Mouse (Mus musculus) midbrain, embryonic 12.5 days (tissue): ENCODE results near the gene Cacng3. TPM values are rescaled to one million over a fixed set of nuclear protein-coding genes. Genes with fewer than 3 reads are reported as not detected.
A peak's percentile ranks its signal among the peaks of the same experiment; 100 is the strongest.

Experiments used
- ATAC-seq: fragments of 200-750 bp; cut with Nextera tagmentation; 2 replicates; pipeline ENCODE4 v1.8.0; 2017; ENCODE audit warnings: low read depth, moderate TSS enrichment, moderate library complexity; ENCODE audit not compliant: low FRiP score
- H3K27ac ChIP-seq: fragments of 300-500 bp; sonication (generic); replicated peaks from 2 replicates; pipeline ENCODE4 v1.5.1; 2016; ENCODE audit warnings: mild to moderate bottlenecking
- H3K27me3 ChIP-seq: fragments of 300-500 bp; sonication (generic); 2 replicates; pipeline ENCODE4 v1.6.1; 2016; ENCODE audit warnings: mild to moderate bottlenecking
- H3K36me3 ChIP-seq: fragments of 300-500 bp; sonication (generic); 2 replicates; pipeline ENCODE4 v1.6.1; 2016
- H3K4me1 ChIP-seq: fragments of 300-500 bp; sonication (generic); 2 replicates; pipeline ENCODE4 v1.6.1; 2016
- H3K4me2 ChIP-seq: fragments of 300-500 bp; sonication (generic); replicated peaks from 2 replicates; pipeline ENCODE4 v1.6.1; 2016; ENCODE audit warnings: mild to moderate bottlenecking, moderate library complexity
- H3K4me3 ChIP-seq: fragments of 300-500 bp; sonication (generic); 2 replicates; pipeline ENCODE4 v1.5.1; 2016; ENCODE audit warnings: mild to moderate bottlenecking
- H3K9ac ChIP-seq: fragments of 300-500 bp; sonication (generic); replicated peaks from 2 replicates; pipeline ENCODE4 v1.6.1; 2016; ENCODE audit warnings: mild to moderate bottlenecking, moderate library complexity
- H3K9me3 ChIP-seq: fragments of 300-500 bp; sonication (generic); 2 replicates; pipeline ENCODE4 v1.6.1; 2016; ENCODE audit warnings: mild to moderate bottlenecking
- WGBS: fragments of 180-500 bp; shearing (Covaris S2); methylation state at CpG from one replicate; pipeline ENCODE4 v1.1.7; 2016; 5-methylcytosine and 5-hydroxymethylcytosine counted together
- polyA plus RNA-seq: library from polyadenylated mRNA; unstranded; fragments of >200 nt; fragmentation: Nextera tagmentation; extraction: Ambion mirVana; gene quantifications from 2 replicates; pipeline ENCODE4 v1.2.1, GENCODE M21; 2016

The Cacng3 gene
- polyA plus RNA-seq, 1 experiment from 2014 or later: 1.5 TPM

DNA sequence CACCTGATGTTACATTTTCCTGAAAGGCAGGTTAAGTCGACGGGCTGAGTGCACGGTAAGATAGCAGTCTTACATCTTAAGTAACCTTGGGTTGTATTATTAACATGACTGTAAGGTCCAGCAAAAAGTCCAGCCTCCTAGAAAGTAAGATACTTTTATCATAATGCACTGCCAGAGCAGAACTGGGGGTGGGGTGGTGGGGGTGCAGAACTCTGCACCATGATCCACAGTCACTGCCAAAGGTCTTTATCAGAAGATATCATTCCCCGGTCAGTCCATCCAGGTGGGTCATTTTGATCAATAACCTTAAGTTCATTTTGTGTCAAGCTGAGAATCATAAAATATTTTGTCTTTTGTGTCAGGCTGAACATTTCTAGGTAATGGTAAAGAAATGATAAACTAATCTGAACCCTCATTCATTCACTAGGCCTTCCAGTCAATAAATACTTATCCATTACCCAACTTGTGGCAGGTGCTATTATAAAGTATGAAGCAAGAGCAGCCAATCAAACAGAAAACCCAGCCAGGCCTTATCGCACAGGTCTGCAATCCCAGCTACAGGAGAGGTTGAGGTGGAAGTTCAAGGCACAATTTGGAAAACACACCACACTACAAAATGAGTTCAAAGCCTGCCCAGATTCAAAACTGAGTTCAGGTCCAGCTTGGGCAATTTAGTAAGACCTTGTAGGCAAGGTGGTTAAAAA, 12.7 kb upstream of the Cacng3 start:
- no peaks in the 10 kb centered on the region for H3K4me1 ChIP-seq
- H3K4me3 ChIP-seq: no peak overlapping the region
- no peaks in the 10 kb centered on the region for H3K27me3 ChIP-seq
- no peak overlapping the region for H3K4me2 ChIP-seq
- no peak for ATAC-seq
- no peak overlapping the region for H3K9ac ChIP-seq
- no peaks in the 10 kb centered on the region for H3K36me3 ChIP-seq
- no peak overlapping the region for H3K27ac ChIP-seq
- no peaks in the 10 kb centered on the region for H3K9me3 ChIP-seq
- 94% methylated on average over 5 of the region's 5 CpGs for WGBS

DNA sequence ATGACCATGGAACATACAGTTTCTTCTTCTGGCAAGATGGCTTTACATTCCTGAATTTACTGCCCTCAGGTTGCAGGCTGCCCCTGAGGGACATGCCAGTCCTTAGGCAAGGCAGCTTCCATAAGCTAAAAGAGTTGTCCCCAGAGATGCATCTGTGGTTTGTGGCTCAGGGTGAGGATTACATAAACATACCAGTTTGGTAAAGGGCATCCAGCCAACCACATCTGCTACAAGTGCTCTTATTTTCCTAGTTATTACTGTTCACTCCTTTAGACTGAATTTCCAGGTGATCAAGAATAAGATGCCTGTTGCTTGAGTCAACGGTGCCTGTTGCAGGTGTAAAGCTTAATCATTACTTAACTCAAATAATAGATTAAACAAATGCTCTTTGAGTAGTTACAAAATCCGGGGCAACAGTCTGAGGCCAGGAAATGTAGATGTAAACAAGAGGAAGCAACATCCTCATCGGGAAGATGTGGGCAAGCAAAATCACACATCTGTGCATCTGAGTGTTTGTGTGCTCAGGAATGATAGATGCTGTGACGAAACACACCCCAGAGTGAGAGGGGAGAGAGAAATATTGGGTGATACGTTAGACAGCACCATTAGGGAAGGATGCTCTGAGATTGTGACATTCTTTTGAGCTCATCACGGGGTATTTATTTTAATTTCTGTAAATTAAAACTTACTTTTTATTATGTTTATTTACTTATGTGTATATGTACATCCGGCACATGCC, 4.8 kb upstream of the Cacng3 start:
- H3K4me1 ChIP-seq: no peaks in the 10 kb centered on the region
- no peak overlapping the region for H3K4me2 ChIP-seq
- H3K9me3 ChIP-seq: no peaks in the 10 kb centered on the region
- 84% methylated on average over 7 of the region's 7 CpGs for WGBS
- H3K27me3 ChIP-seq: peaks cover 3% of the 10 kb centered on the region
- H3K9ac ChIP-seq: no peak overlapping the region
- no peak for ATAC-seq
- H3K4me3 ChIP-seq: no peak overlapping the region
- H3K36me3 ChIP-seq: no peaks in the 10 kb centered on the region
- no peak overlapping the region for H3K27ac ChIP-seq

DNA sequence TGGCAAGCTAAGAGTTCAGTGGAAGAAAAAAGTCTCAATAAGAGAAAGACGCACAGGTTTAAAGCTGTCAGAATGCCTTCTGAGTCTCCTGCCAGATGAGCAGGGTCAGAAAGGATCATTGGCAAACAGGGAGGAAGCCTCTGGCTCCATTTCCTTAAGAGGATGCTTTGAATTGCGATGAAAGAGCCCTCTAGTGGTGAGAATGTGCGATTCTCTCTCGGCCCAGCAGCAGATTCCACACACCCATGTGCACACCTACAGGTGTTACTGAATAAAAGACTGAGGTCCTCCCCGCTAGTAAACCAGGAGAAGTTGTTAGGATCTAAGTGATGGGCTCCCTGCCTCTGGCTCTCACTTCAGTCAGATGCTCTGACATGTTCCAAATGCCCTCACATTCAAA, 2.4 kb upstream of the Cacng3 start:
- 27% methylated on average over 5 of the region's 5 CpGs for WGBS
- Histone ChIP-seq H3K4me3 (no peak overlapping the region), H3K4me1 (0 out of 2 replicates have a peak, but pooled peaks cover 3% of the 10 kb centered on the region), H3K27me3 (peaks cover 19% of the 10 kb centered on the region), H3K4me2 (no peak overlapping the region), H3K9ac (no peak overlapping the region), H3K36me3 (no peaks in the 10 kb centered on the region), H3K9me3 (no peaks in the 10 kb centered on the region), H3K27ac (no peak overlapping the region)
- ATAC-seq: no peak

DNA sequence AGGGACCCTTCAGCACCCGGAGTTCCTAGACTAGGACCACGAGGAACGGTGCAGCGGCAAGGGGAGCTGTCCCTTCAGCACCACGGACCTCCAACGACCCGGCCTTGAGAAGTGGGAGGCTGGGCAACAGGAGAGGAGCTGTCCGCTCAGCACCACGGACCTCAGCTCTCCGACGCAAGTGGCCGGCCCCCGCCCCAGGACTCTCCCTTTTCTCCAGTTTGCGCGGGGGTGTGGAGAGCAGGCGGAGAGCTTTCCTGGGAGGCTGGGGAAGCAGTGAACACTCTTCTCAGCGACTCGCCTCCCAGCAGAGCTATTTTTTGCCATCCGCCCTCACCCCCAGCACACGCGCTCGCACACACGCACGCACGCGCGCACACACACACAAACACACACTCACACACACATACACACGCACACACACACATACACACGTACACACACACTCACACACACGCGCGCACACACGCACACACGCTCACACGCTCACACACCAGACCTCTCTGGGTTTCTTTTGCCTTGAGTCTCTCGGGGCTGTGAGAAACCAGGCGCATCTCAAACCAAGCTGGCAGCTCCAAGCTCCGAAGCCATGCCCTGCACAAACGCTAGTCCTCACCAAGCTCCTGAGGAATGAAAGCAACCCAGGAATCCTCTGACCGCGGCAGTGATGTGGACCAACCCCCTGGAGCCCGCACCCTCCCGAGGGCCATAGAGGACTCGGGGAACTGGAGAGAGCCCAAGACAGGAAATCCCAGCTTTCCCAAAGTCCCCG, 765 bp downstream of the Cacng3 start:
- Histone ChIP-seq H3K36me3 (no peaks in the 10 kb centered on the region), H3K27me3 (peaks cover 19% of the 10 kb centered on the region), H3K4me1 (0 out of 2 replicates have a peak, but pooled peaks cover 3% of the 10 kb centered on the region), H3K27ac (no peak overlapping the region), H3K9ac (peak overlapping the region; percentile 34; the same call in 1 of the 2 replicates), H3K4me2 (peak overlapping the region; percentile 55), H3K9me3 (no peaks in the 10 kb centered on the region), H3K4me3 (peak overlapping the region; percentile 35)
- ATAC-seq: peak; percentile 62
- WGBS: 5% methylated on average over 44 of the region's 45 CpGs

DNA sequence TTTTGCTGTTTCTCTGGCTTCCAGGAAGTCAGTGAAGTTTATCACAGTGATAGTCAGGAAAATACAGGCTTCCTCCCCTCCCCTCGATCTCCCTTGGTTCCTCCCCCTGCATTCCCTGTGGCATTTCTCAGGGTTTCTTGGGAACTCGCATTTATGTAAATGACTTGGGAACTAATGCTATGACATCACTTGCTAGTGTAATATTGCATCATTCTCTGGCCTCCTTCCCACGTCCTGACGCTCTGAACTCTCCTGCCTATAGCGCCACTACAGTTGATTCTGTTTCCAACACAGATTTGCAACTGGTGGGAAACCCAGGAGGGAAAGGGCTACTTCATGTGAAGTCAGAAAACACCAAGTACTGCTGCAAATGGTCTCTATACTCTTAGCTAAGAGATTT, 2.7 kb downstream of the Cacng3 start:
- 0 out of 2 replicates have a peak overlapping the region, but pooled peaks have one; percentile 1 for H3K4me2 ChIP-seq
- 57% methylated on average over 5 of the region's 5 CpGs for WGBS

DNA sequence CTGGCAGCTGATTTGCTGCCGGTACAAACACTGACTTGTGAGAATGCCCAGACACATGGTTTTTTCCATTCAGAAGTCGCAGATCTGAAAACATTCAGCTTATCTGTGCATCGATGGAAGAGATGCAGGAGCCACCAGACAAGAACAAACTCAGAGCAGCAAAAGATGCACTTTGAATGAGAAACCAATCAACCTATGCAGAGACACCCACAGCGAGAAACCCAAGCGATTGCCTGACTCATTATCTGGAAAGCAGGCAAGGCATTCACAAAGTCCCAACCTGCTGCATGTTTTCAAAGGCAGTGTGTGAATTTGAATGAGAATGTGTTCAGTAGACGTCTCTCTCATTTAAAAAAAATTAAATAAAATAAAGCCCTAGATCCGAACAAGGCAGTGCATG, 4.9 kb downstream of the Cacng3 start:
- Histone ChIP-seq H3K9ac (no peak overlapping the region), H3K36me3 (no peaks in the 10 kb centered on the region), H3K4me2 (no peak overlapping the region), H3K27me3 (peaks cover 19% of the 10 kb centered on the region), H3K4me3 (no peak overlapping the region), H3K9me3 (no peaks in the 10 kb centered on the region), H3K4me1 (0 out of 2 replicates have a peak, but pooled peaks cover 3% of the 10 kb centered on the region), H3K27ac (no peak overlapping the region)
- WGBS: 80% methylated on average over 7 of the region's 7 CpGs
- ATAC-seq: no peak

More for the DNA sequence above, 2.7 kb downstream of the Cacng3 start:
- 0 out of 2 replicates have a peak, but pooled peaks cover 3% of the 10 kb centered on the region for H3K4me1 ChIP-seq
- no peak overlapping the region for H3K9ac ChIP-seq
- H3K4me3 ChIP-seq: no peak overlapping the region
- H3K36me3 ChIP-seq: no peaks in the 10 kb centered on the region
- ATAC-seq: no peak
- no peaks in the 10 kb centered on the region for H3K9me3 ChIP-seq
- peaks cover 19% of the 10 kb centered on the region for H3K27me3 ChIP-seq
- H3K27ac ChIP-seq: no peak overlapping the region

DNA sequence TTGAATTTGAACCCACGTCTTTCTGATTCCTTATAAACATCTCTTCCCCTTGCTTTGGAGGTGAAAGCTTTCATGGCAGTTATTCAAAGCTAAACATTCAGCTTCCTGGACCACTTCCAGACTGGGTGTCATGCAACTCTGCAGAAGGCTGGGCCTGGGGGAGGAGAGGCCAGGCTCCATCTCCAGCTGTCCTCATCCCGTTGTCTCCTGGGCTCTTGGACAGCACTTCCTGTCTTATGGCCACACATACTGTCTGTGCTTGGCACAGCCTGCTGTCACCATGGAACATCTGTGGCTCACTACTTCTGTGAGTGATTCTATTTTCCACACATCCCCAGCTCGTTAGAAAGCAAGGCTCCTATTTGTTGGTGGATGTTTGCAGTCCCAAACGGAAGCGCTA, 31.5 kb downstream of the Cacng3 start:
- H3K4me2 ChIP-seq: no peak overlapping the region
- H3K4me1 ChIP-seq: no peaks in the 10 kb centered on the region
- WGBS: 87% methylated on average over 5 of the region's 5 CpGs
- H3K36me3 ChIP-seq: no peaks in the 10 kb centered on the region
- H3K9me3 ChIP-seq: no peaks in the 10 kb centered on the region
- H3K4me3 ChIP-seq: no peak overlapping the region
- H3K9ac ChIP-seq: no peak overlapping the region
- H3K27ac ChIP-seq: no peak overlapping the region
- no peak for ATAC-seq
- 0 out of 2 replicates have a peak, but pooled peaks cover 4% of the 10 kb centered on the region for H3K27me3 ChIP-seq

DNA sequence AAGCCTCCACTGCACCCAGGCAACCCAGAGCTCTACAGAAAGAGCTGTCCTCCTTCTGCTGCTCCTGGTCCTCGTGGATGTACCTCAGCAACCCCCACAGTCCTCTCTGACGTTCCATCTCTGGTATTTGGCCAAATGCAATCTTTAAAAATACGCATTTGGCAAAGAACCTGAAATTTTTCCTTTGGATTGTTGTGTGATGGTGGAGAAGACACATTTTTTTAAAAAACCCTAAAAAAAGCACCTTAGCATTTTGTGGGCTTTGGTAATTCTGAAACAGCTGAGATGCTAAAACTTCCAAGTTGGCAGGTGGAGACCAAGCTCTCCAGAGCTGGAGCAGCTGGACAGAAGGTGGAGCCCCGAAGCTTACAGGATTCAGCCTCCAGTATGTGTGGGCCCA, 32.2 kb downstream of the Cacng3 start:
- 82% methylated on average over 4 of the region's 4 CpGs for WGBS
- no peak overlapping the region for H3K27ac ChIP-seq
- no peaks in the 10 kb centered on the region for H3K4me1 ChIP-seq
- H3K4me2 ChIP-seq: no peak overlapping the region
- ATAC-seq: no peak
- H3K9ac ChIP-seq: no peak overlapping the region
- H3K36me3 ChIP-seq: no peaks in the 10 kb centered on the region
- H3K9me3 ChIP-seq: no peaks in the 10 kb centered on the region
- H3K4me3 ChIP-seq: no peak overlapping the region
- 0 out of 2 replicates have a peak, but pooled peaks cover 4% of the 10 kb centered on the region for H3K27me3 ChIP-seq

DNA sequence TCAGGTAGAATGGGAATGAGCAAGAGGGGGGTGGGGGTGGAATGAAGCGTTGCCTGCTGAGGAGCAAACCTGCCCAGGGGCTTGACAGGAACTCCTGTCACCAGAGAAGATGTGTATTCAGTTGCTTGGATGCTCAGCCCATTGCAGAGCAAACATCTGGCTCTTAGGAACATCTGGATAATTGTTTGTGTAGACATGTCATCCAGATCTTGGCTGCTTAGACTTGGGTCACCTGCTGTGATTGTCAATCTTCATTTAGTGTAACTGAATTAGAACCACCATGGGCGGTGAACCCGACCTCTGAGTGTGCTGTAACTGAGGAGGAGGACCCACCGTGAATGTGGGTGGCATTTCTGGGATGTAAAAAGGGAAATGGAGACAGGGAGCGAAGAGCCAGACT, 36.4 kb downstream of the Cacng3 start:
- Histone ChIP-seq H3K36me3 (no peaks in the 10 kb centered on the region), H3K4me1 (no peaks in the 10 kb centered on the region), H3K4me3 (no peak overlapping the region), H3K9ac (no peak overlapping the region), H3K27ac (no peak overlapping the region), H3K27me3 (0 out of 2 replicates have a peak, but pooled peaks cover 4% of the 10 kb centered on the region), H3K9me3 (no peaks in the 10 kb centered on the region), H3K4me2 (no peak overlapping the region)
- 68% methylated on average over 5 of the region's 5 CpGs for WGBS
- no peak for ATAC-seq

DNA sequence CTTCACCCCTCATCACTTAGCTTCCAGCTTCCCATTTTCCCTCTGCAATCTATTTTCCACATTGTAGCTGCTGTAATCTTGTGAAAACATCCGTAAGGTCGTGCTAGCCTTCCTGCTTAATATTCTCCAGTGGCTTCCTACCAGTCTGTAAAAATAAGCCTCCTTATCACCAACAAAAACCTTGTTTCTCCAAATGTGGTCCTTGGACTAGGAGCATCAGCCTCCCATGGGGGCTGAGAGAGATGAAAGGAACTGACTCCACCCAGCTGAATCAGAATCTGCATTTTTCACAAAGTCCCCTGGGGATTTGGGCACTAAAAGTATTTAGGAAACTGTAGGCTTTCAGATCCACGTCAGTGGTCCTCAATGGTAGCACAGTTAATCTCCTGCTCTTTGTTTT, 46.0 kb downstream of the Cacng3 start:
- Histone ChIP-seq H3K4me1 (no peaks in the 10 kb centered on the region), H3K27ac (no peak overlapping the region), H3K4me2 (no peak overlapping the region), H3K4me3 (no peak overlapping the region), H3K9ac (no peak overlapping the region), H3K36me3 (no peaks in the 10 kb centered on the region), H3K27me3 (no peaks in the 10 kb centered on the region), H3K9me3 (no peaks in the 10 kb centered on the region)
- ATAC-seq: no peak
- WGBS: 27% methylated on average over 3 of the region's 3 CpGs

DNA sequence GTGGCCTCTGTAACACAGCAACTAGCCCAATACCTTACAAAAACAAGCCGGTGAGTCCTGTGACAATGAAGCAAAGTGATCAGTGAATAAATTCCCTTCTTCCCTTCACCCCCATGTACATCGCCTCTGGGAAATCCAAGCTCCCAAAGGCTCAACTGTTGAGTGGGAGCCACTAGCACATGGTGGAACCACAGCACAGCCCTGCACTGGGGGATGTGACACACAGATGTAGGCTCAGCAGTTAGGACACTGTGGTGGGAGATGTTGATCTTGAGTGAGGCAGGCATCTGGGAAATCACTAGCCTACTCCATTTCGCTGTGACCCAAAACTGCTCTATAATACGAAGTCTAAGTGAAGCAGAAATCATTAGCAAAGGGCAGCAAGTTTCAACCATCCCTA, 48.2 kb downstream of the Cacng3 start:
- Histone ChIP-seq H3K36me3 (no peaks in the 10 kb centered on the region), H3K4me2 (no peak overlapping the region), H3K4me1 (no peaks in the 10 kb centered on the region), H3K27ac (no peak overlapping the region), H3K4me3 (no peak overlapping the region), H3K27me3 (no peaks in the 10 kb centered on the region), H3K9me3 (no peaks in the 10 kb centered on the region), H3K9ac (no peak overlapping the region)
- no peak for ATAC-seq
- WGBS: 97% methylated on average over 4 of the region's 4 CpGs
